13 mouse cellular contexts compared by ENCODE assay signal in the genomic region with DNA sequence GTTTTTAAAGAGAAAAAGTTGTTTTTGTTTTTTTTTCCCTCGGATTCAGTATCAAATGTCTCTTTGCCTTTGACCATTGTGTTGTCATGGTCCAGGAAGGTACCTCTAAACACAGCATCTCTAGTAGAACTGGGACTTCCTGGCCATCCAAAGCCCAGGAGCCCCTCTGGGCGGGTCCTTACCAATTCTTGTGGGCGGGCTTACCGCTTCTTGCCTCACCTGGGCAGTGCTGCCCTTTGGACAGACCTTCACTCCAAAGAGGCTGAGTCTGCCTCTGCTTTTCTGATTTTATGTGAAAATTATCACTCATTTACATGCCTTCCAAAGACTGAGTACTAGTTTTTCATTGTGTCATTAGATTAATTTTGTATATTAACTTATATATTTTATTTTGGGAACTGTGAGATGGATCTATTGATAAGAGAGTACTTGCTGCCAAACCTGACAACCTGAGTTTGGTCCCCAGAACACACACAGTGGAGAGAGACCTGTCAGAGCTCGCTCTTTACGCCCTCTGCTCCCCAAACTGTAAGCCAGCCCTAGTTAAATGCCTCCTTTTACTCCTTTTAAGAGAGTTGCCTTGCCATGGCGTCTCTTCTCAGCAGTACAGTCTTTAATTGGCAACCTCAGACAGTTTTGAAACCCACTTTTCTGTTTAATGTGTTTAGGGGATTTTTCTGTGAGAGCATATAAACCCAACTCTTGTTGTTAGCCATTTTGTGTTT.
"Had no signal": no experiment of that assay in that cellular context is flagged by ENCODE, and none has a peak within 500 bp of the region (broad histone marks: within the 10 kb centered on the region; RNA-seq: fewer than 3 reads in every experiment).

No protein-coding gene starts in this region.

- DNase-seq: kidney, postnatal 25 days; lung, adult 2 months; lung, postnatal 36 days; midbrain, embryonic 14.5 days; right cerebral cortex, postnatal 4 days; spleen, adult 18-20 months; thymus, adult 18-20 months; thymus, postnatal 14 days had no signal

- H3K27me3 ChIP-seq: liver, embryonic 15.5 days; neural tube, embryonic 12.5 days had no signal

- H3K36me3 ChIP-seq: liver, embryonic 15.5 days; neural tube, embryonic 12.5 days had no signal

- H3K27ac ChIP-seq: liver, embryonic 15.5 days; neural tube, embryonic 12.5 days had no signal

- H3K4me2 ChIP-seq: liver, embryonic 11.5 days; liver, embryonic 15.5 days; neural tube, embryonic 12.5 days had no signal

- H3K9ac ChIP-seq: liver, embryonic 15.5 days; neural tube, embryonic 12.5 days had no signal

- H3K4me3 ChIP-seq: liver, embryonic 15.5 days; neural tube, embryonic 12.5 days had no signal

- H3K9me3 ChIP-seq: liver, embryonic 15.5 days; neural tube, embryonic 12.5 days had no signal

- ATAC-seq: intestine, postnatal 0 days; lung, postnatal 0 days had no signal
